Mouse (Mus musculus) testis, adult 2 months (tissue): Measurements from ENCODE around the gene Psmb3. TPM values are rescaled to one million over a fixed set of nuclear protein-coding genes. Genes with fewer than 3 reads are reported as not detected.

Experiments
- H3K27ac ChIP-seq: fragments of 200-500 bp; 2 replicates; pipeline ENCODE4 v1.5.1; 2012; ENCODE audit warnings: low read depth, low read length; ENCODE audit not compliant: control insufficient read depth, insufficient read depth
- H3K27me3 ChIP-seq: fragments of 200-500 bp; 2 replicates; pipeline ENCODE4 v1.6.1; 2012; ENCODE audit warnings: mild to moderate bottlenecking, low read length, moderate library complexity; ENCODE audit not compliant: control insufficient read depth, insufficient read depth
- H3K36me3 ChIP-seq: fragments of 200-500 bp; 2 replicates; pipeline ENCODE4 v1.6.1; 2012; ENCODE audit warnings: mild to moderate bottlenecking, low read length; ENCODE audit not compliant: control insufficient read depth, insufficient read depth
- H3K4me1 ChIP-seq: fragments of 200-500 bp; 2 replicates; pipeline ENCODE4 v1.6.1; 2012; ENCODE audit warnings: low read length; ENCODE audit not compliant: control insufficient read depth, insufficient read depth
- H3K4me3 ChIP-seq: fragments of 200-500 bp; 2 replicates; pipeline ENCODE4 v1.5.1; 2012; ENCODE audit warnings: low read depth, mild to moderate bottlenecking, low read length, moderate library complexity, mixed read lengths; ENCODE audit not compliant: control insufficient read depth
- CTCF ChIP-seq: fragments of 200-500 bp; IDR thresholded peaks from 2 replicates; pipeline ENCODE4 v1.5.1; 2012; ENCODE audit warnings: low read depth, mild to moderate bottlenecking, inconsistent platforms, low read length, moderate library complexity; ENCODE audit not compliant: control insufficient read depth, insufficient read depth, insufficient replicate concordance
- POLR2A ChIP-seq: fragments of 200-500 bp; IDR thresholded peaks from 2 replicates; pipeline ENCODE4 v1.6.1; 2012; ENCODE audit warnings: low read depth, mild to moderate bottlenecking, inconsistent platforms, low read length, moderate library complexity; ENCODE audit not compliant: control insufficient read depth
- polyA plus RNA-seq: library from polyadenylated mRNA; depleted of rRNA; stranded (reverse); fragments of >200 nt; gene quantifications from 2 replicates; pipeline ENCODE4 v1.2.3, GENCODE M21; 2012

Gene Psmb3
- polyA plus RNA-seq, 1 experiment: 102 TPM

GRCm38 (mm10) chr11:97711200-97711900 lies 8.2 kb downstream of the Psmb3 start:
- no peaks in the 10 kb centered on the region for H3K36me3 ChIP-seq
- TF ChIP-seq POLR2A (no peak), CTCF (no peak)
- no peaks in the 10 kb centered on the region for H3K4me1 ChIP-seq
- no peaks in the 10 kb centered on the region for H3K27me3 ChIP-seq
- H3K27ac ChIP-seq: no peak overlapping the region
- H3K4me3 ChIP-seq: no peak overlapping the region

- Histone ChIP-seq H3K27ac (no peak overlapping the region), H3K4me3 (no peak overlapping the region), H3K36me3 (no peaks in the 10 kb centered on the region), H3K4me1 (no peaks in the 10 kb centered on the region), H3K27me3 (no peaks in the 10 kb centered on the region)
- no peak for TF ChIP-seq POLR2A
- TF ChIP-seq CTCF: no peak
Measured at GRCm38 (mm10) chr11:97712286-97712685, 9.1 kb downstream of the Psmb3 start.

- Histone ChIP-seq H3K4me3 (no peak overlapping the region), H3K27me3 (no peaks in the 10 kb centered on the region), H3K4me1 (no peaks in the 10 kb centered on the region), H3K36me3 (no peaks in the 10 kb centered on the region), H3K27ac (no peak overlapping the region)
- no peak for TF ChIP-seq CTCF
- no peak for TF ChIP-seq POLR2A
Measured at GRCm38 (mm10) chr11:97713896-97714295, 10.7 kb downstream of the Psmb3 start.

GRCm38 (mm10) chr11:97714356-97714755 lies 11.2 kb downstream of the Psmb3 start:
- no peaks in the 10 kb centered on the region for H3K27me3 ChIP-seq
- H3K27ac ChIP-seq: no peak overlapping the region
- H3K36me3 ChIP-seq: no peaks in the 10 kb centered on the region
- no peaks in the 10 kb centered on the region for H3K4me1 ChIP-seq
- no peak for TF ChIP-seq POLR2A
- no peak for TF ChIP-seq CTCF
- H3K4me3 ChIP-seq: no peak overlapping the region

- TF ChIP-seq CTCF (no peak), POLR2A (no peak)
- no peaks in the 10 kb centered on the region for H3K4me1 ChIP-seq
- no peak overlapping the region for H3K27ac ChIP-seq
- H3K27me3 ChIP-seq: no peaks in the 10 kb centered on the region
- no peak overlapping the region for H3K4me3 ChIP-seq
- no peaks in the 10 kb centered on the region for H3K36me3 ChIP-seq
Measured at GRCm38 (mm10) chr11:97714784-97715760, 11.9 kb downstream of the Psmb3 start.

GRCm38 (mm10) chr11:97716021-97716420 lies 12.8 kb downstream of the Psmb3 start:
- Histone ChIP-seq H3K4me3 (no peak overlapping the region), H3K27ac (no peak overlapping the region), H3K36me3 (no peaks in the 10 kb centered on the region), H3K27me3 (no peaks in the 10 kb centered on the region), H3K4me1 (no peaks in the 10 kb centered on the region)
- TF ChIP-seq POLR2A (no peak), CTCF (no peak)
